Comparison of ENCODE assay signal across 8 mouse cellular contexts in the genomic region with DNA sequence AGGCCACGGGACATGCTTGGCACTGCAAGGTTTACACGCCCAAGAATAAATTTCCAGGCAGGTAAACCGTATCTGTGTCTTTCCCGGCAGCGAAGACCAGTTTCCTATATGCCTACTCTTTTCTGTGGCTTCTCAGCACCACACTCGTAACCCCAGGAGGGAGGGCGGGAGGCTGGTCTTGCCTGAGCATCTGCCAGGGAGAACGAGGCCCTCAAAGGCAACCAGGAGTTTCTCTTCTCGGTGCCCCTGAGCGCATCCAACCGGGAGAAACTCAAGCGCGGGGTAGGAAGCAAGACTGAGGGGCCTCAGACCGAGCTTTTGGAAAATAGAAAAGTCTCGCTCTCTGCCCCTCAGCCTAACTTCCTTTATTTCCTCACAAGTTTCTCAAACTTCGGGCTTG. TPM values are rescaled to one million over a fixed set of nuclear protein-coding genes. Genes with fewer than 3 reads are reported as not detected.
A peak's percentile ranks its signal among the peaks of the same experiment; 100 is the strongest.
DNase-seq lines count a peak whose midpoint lies in the region; ATAC-seq and TF ChIP-seq lines count a peak whose summit lies in the region.

No protein-coding gene starts in this region.

- peak overlapping the region; percentile 78 for H3K4me3 ChIP-seq in heart, embryonic 13.5 days
- peak overlapping the region; percentile 81 to 89 (median 83) for H3K4me3 ChIP-seq in CH12.LX (replicated peaks in 1 of 3; ENCODE audit: low read depth in 2 of 3, low read length in 2 of 3, poor library complexity in 1 of 3)
- H3K4me3 ChIP-seq in brown adipose tissue, adult 24 weeks (ENCODE audit: insufficient read depth, low read depth, low read length): peak overlapping the region; percentile 89
- peak overlapping the region; percentile 79 for H3K4me3 ChIP-seq in forebrain, postnatal 0 days (ENCODE audit: low read depth, low read length)
- H3K4me3 ChIP-seq in neural tube, embryonic 14.5 days (ENCODE audit: low read depth, low read length): peak overlapping the region; percentile 92

- H3K27ac ChIP-seq in heart, embryonic 13.5 days (replicated peaks): peak overlapping the region; percentile 86
- H3K27ac ChIP-seq in CH12.LX (ENCODE audit: insufficient read depth, low read depth): 0 out of 2 replicates have a peak overlapping the region, but pooled peaks have one; percentile 31
- H3K27ac ChIP-seq in brown adipose tissue, adult 24 weeks (replicated peaks; ENCODE audit: low read depth, low read length): peak overlapping the region; percentile 65; the same call in 1 of the 2 replicates
- H3K27ac ChIP-seq in forebrain, postnatal 0 days (ENCODE audit: low read depth, low read length): peak overlapping the region; percentile 92
- peak overlapping the region; percentile 95 for H3K27ac ChIP-seq in neural tube, embryonic 14.5 days (ENCODE audit: low read depth, low read length)

- peaks cover 30% of the 10 kb centered on the region for H3K27me3 ChIP-seq in heart, embryonic 13.5 days (replicated peaks)
- peaks cover 16% of the 10 kb centered on the region for H3K27me3 ChIP-seq in CH12.LX (replicated peaks)
- no peaks in the 10 kb centered on the region for H3K27me3 ChIP-seq in forebrain, postnatal 0 days (ENCODE audit: insufficient read depth, low read length)
- H3K27me3 ChIP-seq in neural tube, embryonic 14.5 days (ENCODE audit: control insufficient read depth, insufficient read depth, low read length): no peaks in the 10 kb centered on the region

- TF ChIP-seq EP300 in CH12.LX (IDR thresholded peaks at IDR 0.05; ENCODE audit: low read length): no peak

- no peak for TF ChIP-seq POLR2A in CH12.LX (IDR thresholded peaks at IDR 0.05; ENCODE audit: low read depth, low read length)

- TF ChIP-seq CTCF in CH12.LX (conservative IDR thresholded peaks at IDR 0.05 in 1 of 2, IDR thresholded peaks at IDR 0.05 in 1 of 2; ENCODE audit: low read depth in 2 of 2, low read length in 2 of 2): no peak
- no peak for TF ChIP-seq CTCF in forebrain, postnatal 0 days (IDR thresholded peaks at IDR 0.05; ENCODE audit: low read depth)

- H3K4me2 ChIP-seq in heart, embryonic 13.5 days: peak overlapping the region; percentile 97
- peak overlapping the region; percentile 72 for H3K4me2 ChIP-seq in CH12.LX (ENCODE audit: insufficient read depth, low read depth, poor library complexity, severe bottlenecking)
- H3K4me2 ChIP-seq in forebrain, postnatal 0 days (ENCODE audit: low read depth): peak overlapping the region; percentile 89
- peak overlapping the region; percentile 89 for H3K4me2 ChIP-seq in neural tube, embryonic 14.5 days (ENCODE audit: low read depth, low read length)

- peak overlapping the region; percentile 86 for H3K9ac ChIP-seq in heart, embryonic 13.5 days
- peak overlapping the region; percentile 90 for H3K9ac ChIP-seq in CH12.LX (ENCODE audit: insufficient read depth, low read depth)
- peak overlapping the region; percentile 68 for H3K9ac ChIP-seq in forebrain, postnatal 0 days
- peak overlapping the region; percentile 70 for H3K9ac ChIP-seq in neural tube, embryonic 14.5 days (replicated peaks; ENCODE audit: low read depth, low read length)

- TF ChIP-seq RAD21 in CH12.LX (IDR thresholded peaks at IDR 0.05; ENCODE audit: low read depth, low read length): no peak

- in situ Hi-C loops in CH12.LX (cut with MboI; ENCODE audit: low pct_ligation_motif_present, low pct_unique_long_range_greater_than_20kb, low sequenced_read_pairs): no loop called here

- DNase-seq in heart, adult 9 months (ENCODE audit: low spot score in 2 of 2): no peak
- DNase-seq in CH12.LX (ENCODE audit: extremely low read depth) (peak; percentile 28), liver (peak; percentile 22)
- no peak for DNase-seq in forebrain, postnatal 0 days
- no peak for DNase-seq in frontal cortex, postnatal 14 days (ENCODE audit: low spot score in 2 of 2)

- 4% methylated on average over 16 of the region's 16 CpGs for WGBS in heart, embryonic 13.5 days
- 4% methylated on average over 16 of the region's 16 CpGs for WGBS in forebrain, postnatal 0 days
- 2% methylated on average over 16 of the region's 16 CpGs for WGBS in neural tube, embryonic 14.5 days

- dilution Hi-C loops in CH12.LX (cut with MboI; ENCODE audit: extremely low pct_ligation_motif_present, extremely low pct_unique_long_range_greater_than_20kb, low sequenced_read_pairs): no loop called here

- H3K36me3 ChIP-seq in heart, embryonic 13.5 days: peaks cover 33% of the 10 kb centered on the region
- H3K36me3 ChIP-seq in CH12.LX (replicated peaks in 1 of 2; ENCODE audit: control insufficient read depth in 1 of 2, insufficient read depth in 1 of 2, low read length in 1 of 2): peaks cover 17 to 31% of the 10 kb centered on the region in 2 experiments
- peaks cover 11% of the 10 kb centered on the region for H3K36me3 ChIP-seq in forebrain, postnatal 0 days (ENCODE audit: insufficient read depth)
- peaks cover 9% of the 10 kb centered on the region for H3K36me3 ChIP-seq in neural tube, embryonic 14.5 days (ENCODE audit: control insufficient read depth, insufficient read depth, low read length)

- ATAC-seq in heart, embryonic 13.5 days (ENCODE audit: extremely low read depth, insufficient number of reproducible peaks, low FRiP score, low TSS enrichment): no peak
- ATAC-seq in forebrain, postnatal 0 days: peak; percentile 28; the same call in 1 of the 2 replicates
- ATAC-seq in neural tube, embryonic 14.5 days (ENCODE audit: low read depth): peak; percentile 28

- peaks cover 20% of the 10 kb centered on the region for H3K79me2 ChIP-seq in CH12.LX (replicated peaks; ENCODE audit: control insufficient read depth, extremely low read depth, insufficient read depth, poor library complexity, severe bottlenecking)

- H3K4me1 ChIP-seq in heart, embryonic 13.5 days: peaks cover 9% of the 10 kb centered on the region
- peaks cover 0 to 29% of the 10 kb centered on the region in 2 experiments; a peak in 2 of 4 replicates for H3K4me1 ChIP-seq in CH12.LX (ENCODE audit: control insufficient read depth in 1 of 2, insufficient read depth in 2 of 2)
- H3K4me1 ChIP-seq in brown adipose tissue, adult 24 weeks (ENCODE audit: control insufficient read depth, insufficient read depth, insufficient read length, low read length): peaks cover 2% of the 10 kb centered on the region; the same call in 1 of the 2 replicates
- H3K4me1 ChIP-seq in forebrain, postnatal 0 days (ENCODE audit: insufficient read depth): 0 out of 2 replicates have a peak, but pooled peaks cover 3% of the 10 kb centered on the region
- H3K4me1 ChIP-seq in neural tube, embryonic 14.5 days (ENCODE audit: control insufficient read depth, insufficient read depth, low read length): 0 out of 2 replicates have a peak, but pooled peaks cover 3% of the 10 kb centered on the region

- H3K9me3 ChIP-seq in heart, embryonic 13.5 days: no peaks in the 10 kb centered on the region
- H3K9me3 ChIP-seq in CH12.LX (replicated peaks; ENCODE audit: low read length): no peaks in the 10 kb centered on the region
- no peaks in the 10 kb centered on the region for H3K9me3 ChIP-seq in forebrain, postnatal 0 days (ENCODE audit: low read length)
- H3K9me3 ChIP-seq in neural tube, embryonic 14.5 days (ENCODE audit: control insufficient read depth, low read length): no peaks in the 10 kb centered on the region

TF ChIP-seq in CH12.LX, 34 proteins besides CTCF, POLR2A, EP300 and RAD21:
- TF ChIP-seq TBP (conservative IDR thresholded peaks at IDR 0.05; ENCODE audit: low read depth, low read length) (no peak), CHD2 (IDR thresholded peaks at IDR 0.05; ENCODE audit: low read length) (no peak), SIN3A (IDR thresholded peaks at IDR 0.05; ENCODE audit: low read length) (no peak), ETS1 (conservative IDR thresholded peaks at IDR 0.05; ENCODE audit: low read depth, low read length) (no peak)

RNA-seq across cellular contexts. Expression of a gene that starts 0.4 kb away (rescaled TPM):
- 44.7 and 49.4 TPM in 2 replicates for polyA plus RNA-seq in heart, embryonic 13.5 days (2015; fragmentation: Nextera tagmentation; extraction: Ambion mirVana)
- total RNA-seq in CH12.LX (2012; rRNA removed) (17.6 and 21.9 TPM in 2 replicates), CH12.LX (2014; rRNA removed) (8.8 and 9.3 TPM in 2 replicates)
- polyA plus RNA-seq in CH12.LX (2012; ENCODE audit: insufficient read length, low read depth): 45.7 and 58.4 TPM in 2 replicates
- 10.3 and 12.1 TPM in 2 replicates for polyA plus RNA-seq in brown adipose tissue, adult 24 weeks (2012; ENCODE audit: insufficient read depth, insufficient read length, missing spikeins)
- total RNA-seq in forebrain, postnatal 0 days (2014; rRNA removed): 4.2 and 5.7 TPM in 2 replicates
- polyA plus RNA-seq in forebrain, postnatal 0 days (2015; fragmentation: Nextera tagmentation; extraction: Ambion mirVana): 46.4 and 49.9 TPM in 2 replicates
- polyA plus RNA-seq in neural tube, embryonic 14.5 days (2014; fragmentation: Nextera tagmentation; extraction: Ambion mirVana): 50.3 and 50.6 TPM in 2 replicates

Comparison
In these comparisons a context has a peak if more than half of its experiments do, and no peak if none do; other contexts are left out.
1. H3K27ac ChIP-seq: peak in every context shown above with its lines; median percentile 95 in neural tube, embryonic 14.5 days; 92 in forebrain, postnatal 0 days; 86 in heart, embryonic 13.5 days; 65 in brown adipose tissue, adult 24 weeks; 31 in CH12.LX.
2. DNase-seq: peak in CH12.LX (single experiment) and liver (single experiment); none in heart, adult 9 months (0 of 2), forebrain, postnatal 0 days (single experiment) and frontal cortex, postnatal 14 days (0 of 2).
3. Peak in every context shown above with its lines, with median percentiles within 50 percentile points of each other: H3K4me2 ChIP-seq, H3K4me3 ChIP-seq and H3K9ac ChIP-seq.